Mouse (Mus musculus): ENCODE results near the gene Pam.
"Not testable (repeated sequence)": the region's sequence is repeated elsewhere in the genome, so short reads cannot be mapped to it uniquely, and the experiment has no call there.

The Pam gene

GRCm38 (mm10) chr1:97977521-97977920 is 117.9 kb downstream of the Pam start:
- DNase-seq (ENCODE audit: extremely low read depth, insufficient read length, low spot score) = no peak

- peak; percentile 83 for DNase-seq (ENCODE audit: extremely low read depth, insufficient read length, low spot score)
Observed at GRCm38 (mm10) chr1:97976873-97977473, 118.5 kb downstream of the Pam start.

- DNase-seq (ENCODE audit: extremely low read depth, insufficient read length, low spot score) = no peak
Observed at GRCm38 (mm10) chr1:97976072-97976471, 119.4 kb downstream of the Pam start.

GRCm38 (mm10) chr1:97974968-97975367 is 120.5 kb downstream of the Pam start:
- DNase-seq (ENCODE audit: extremely low read depth, insufficient read length, low spot score) = no peak

DNA sequence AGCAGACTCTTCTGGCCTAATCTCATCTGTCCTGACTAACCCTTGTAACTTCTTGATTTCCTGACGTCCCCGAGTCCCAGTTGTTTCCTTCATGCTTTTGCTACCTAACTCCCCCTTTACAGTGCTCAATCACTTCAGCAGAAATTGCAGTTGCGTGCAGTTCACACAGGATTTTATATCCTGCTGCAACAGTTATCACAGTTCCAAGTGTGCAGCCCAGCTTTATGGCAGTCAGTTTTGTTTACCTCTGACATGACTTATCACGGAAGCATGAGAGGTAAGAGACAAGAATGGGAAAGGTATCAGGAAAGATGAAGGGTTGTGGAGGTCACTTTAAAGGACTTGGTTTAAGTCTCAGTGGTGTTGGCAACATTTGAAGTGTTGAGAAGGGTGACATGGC is 125.7 kb downstream of the Pam start:
- DNase-seq (ENCODE audit: extremely low read depth, insufficient read length, low spot score) = no peak

DNA sequence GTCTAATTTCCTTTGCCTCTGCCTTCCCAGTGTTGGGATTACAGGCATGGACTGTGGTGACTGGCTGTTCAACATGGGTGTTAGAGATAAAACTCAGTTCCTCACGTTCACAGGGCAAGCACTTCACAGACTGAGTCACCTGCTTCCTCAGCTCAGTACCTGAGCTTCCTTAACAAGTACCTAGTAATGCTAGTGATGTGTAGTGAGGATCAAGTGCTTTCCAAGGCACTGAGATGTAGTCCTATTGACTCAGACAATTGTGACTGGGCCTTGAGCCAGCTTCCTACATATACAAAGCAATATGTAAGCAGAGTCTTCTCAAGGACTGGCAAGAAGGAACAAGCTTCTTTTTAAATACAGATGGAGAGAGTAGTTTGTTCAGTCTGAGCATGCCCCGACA is 131.7 kb downstream of the Pam start:
- no peak for DNase-seq (ENCODE audit: extremely low read depth, insufficient read length, low spot score)

DNA sequence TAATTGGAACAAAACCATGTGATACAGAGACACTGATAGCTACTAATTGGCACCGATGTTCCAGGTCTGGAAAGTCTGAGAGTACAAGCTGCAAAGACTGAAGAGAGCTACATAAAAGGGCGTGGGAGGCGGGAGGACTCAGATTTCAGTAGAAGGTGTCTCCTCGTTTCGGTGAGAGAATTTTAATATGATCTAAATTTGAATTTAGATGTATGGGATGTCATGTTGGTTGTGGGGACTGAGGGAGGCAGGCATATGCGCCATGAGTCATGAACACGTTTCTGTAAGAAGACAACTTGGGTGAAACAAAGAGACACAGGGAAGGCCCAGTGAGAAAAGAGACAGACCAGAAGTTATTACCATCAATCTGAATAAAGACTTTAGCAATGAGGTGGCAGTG is 133.3 kb downstream of the Pam start:
- DNase-seq (ENCODE audit: extremely low read depth, insufficient read length, low spot score) = no peak

GRCm38 (mm10) chr1:97960681-97961080 is 134.8 kb downstream of the Pam start:
- no peak for DNase-seq (ENCODE audit: extremely low read depth, insufficient read length, low spot score)

DNA sequence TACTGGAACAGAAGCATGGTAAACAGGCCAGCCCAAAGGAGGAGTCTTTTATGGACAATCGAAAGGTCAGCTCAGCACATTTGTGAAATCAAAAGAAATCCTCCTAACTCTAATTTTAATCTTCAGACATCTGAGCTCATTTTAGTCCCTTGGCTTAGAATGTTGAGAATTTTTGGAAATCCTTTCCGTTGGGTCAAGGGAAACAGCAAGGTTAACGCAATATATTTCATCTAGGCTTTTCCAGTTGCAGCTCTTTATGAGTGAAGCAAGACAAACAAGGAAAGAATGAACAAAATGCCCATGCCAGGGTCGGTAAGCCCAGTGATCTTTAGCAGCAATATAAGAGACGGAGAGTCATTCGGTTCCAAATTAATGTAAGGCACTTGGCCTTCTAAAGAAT is 135.3 kb downstream of the Pam start:
- no peak for DNase-seq (ENCODE audit: extremely low read depth, insufficient read length, low spot score)

DNA sequence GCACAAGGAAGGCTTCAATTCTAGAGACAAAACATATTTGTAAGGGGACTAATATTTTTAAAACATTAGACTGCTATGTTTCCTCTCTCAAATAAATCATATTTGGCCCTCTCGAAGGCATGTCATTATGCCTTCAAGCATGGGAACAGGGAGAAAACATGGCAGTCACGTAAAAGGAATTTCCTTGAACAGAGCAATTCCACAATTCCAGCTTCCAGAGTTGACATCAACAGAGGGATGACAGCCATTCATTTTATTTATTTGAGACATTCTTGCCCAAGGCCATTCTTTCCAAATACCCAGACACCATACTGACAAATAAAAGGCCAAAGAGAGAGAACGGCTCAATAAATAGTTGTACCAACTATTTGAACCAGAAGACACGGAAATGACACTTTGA is 136.7 kb downstream of the Pam start:
- DNase-seq (ENCODE audit: extremely low read depth, insufficient read length, low spot score) = no peak

DNA sequence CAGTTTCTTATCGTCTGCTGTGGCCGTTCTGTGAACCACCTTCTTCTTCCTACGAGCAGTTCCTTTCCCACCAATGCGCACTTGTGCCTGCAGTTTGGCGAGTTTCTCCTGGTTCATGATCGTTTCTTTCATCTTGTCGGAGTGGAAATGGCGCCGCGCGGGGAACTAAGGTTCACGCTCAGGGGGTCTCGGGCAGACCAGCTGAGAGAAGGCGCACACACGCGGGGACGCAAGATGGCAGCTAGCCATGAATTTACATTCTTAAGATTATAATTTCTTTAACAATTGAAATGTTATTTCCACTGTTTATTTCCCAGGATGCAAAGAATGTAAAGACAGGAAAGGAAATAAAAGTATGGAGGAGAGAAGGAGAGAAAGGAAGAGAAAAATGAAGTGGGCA is 146.2 kb downstream of the Pam start:
- DNase-seq (ENCODE audit: extremely low read depth, insufficient read length, low spot score) = not testable (repeated sequence)

DNA sequence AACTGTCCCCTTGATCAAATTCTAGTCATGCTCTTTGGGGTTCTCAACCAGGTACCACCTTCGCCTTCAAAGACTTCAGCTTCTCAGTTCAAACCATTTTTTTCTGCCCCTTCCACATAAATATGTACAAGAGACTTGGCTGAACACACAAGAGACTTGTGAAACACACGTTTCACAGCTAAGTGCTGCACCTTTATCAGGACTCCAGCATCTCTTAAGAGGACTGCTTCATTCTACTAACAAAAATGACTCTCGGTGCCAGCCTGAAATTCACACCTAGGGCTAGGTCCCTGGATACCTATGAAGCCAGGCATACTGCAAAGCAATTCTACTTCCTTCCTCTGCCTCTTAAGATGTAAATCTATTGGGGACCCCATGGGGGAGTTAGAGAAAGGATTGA is 148.3 kb downstream of the Pam start:
- no peak for DNase-seq (ENCODE audit: extremely low read depth, insufficient read length, low spot score)

- DNase-seq (ENCODE audit: extremely low read depth, insufficient read length, low spot score) = no peak
Observed at GRCm38 (mm10) chr1:97943908-97944608, 151.4 kb downstream of the Pam start.

- DNase-seq (ENCODE audit: extremely low read depth, insufficient read length, low spot score) = no peak
Observed at GRCm38 (mm10) chr1:97943402-97943801, 152.0 kb downstream of the Pam start.

- no peak for DNase-seq (ENCODE audit: extremely low read depth, insufficient read length, low spot score)
Observed at GRCm38 (mm10) chr1:97942966-97943365, 152.5 kb downstream of the Pam start.

- no peak for DNase-seq (ENCODE audit: extremely low read depth, insufficient read length, low spot score)
Observed at GRCm38 (mm10) chr1:97938586-97938985, 156.9 kb downstream of the Pam start.

DNA sequence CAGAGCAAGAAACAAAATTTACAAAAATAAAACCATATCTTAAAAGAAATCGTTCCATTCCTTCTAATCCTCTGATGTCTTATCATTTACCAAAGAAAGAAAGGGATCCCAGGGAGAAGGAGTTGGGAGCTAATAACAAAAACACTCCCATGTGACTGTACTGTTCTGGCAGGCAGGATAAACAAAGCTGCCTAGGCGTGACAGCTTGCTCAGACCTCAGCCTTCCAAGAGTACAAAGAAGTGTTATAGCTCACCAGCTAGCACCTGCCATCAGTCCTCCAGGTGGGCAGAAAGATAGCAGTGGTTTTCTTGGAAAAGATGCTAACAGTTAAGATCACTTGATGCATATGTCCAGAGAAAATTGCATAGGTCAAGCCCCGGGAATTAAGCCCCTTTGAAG is 157.4 kb downstream of the Pam start:
- no peak for DNase-seq (ENCODE audit: extremely low read depth, insufficient read length, low spot score)

DNA sequence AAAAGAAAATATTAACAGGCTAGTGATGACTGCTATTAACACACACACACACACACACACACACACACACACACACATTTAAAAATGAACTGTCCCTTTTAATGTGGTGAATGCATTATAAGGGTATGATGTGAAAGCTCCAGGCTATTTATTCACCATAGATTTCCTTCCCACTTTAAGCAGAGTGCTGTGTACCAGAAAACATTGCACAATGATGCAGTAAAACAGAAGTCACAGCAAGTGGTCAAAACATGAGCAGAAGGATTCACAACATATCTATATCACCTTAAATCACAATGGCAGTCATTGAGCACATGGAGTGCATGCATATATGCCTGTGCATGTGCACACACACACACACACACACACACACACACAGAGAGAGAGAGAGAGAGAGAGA is 160.5 kb downstream of the Pam start:
- DNase-seq (ENCODE audit: extremely low read depth, insufficient read length, low spot score) = no peak

DNA sequence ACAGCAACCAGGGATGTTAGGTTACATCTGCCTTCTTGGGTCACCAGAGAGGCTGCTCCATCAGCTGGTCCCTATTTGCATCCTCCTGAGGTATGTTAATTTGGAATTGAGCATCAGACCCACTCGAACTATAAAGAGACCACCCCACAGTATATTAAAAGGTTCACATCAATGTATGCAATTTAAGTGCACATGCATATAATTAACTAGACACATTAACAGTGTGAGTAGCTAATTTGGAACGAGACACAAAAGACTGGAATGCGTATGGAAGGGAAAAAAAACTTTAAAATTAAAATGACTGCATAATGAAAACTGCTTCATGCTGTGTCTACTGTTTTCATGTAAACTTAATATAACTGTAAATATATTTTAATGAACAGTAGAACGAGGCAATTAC is 164.2 kb downstream of the Pam start:
- no peak for DNase-seq (ENCODE audit: extremely low read depth, insufficient read length, low spot score)

GRCm38 (mm10) chr1:97929415-97930028 is 165.9 kb downstream of the Pam start:
- no peak for DNase-seq (ENCODE audit: extremely low read depth, insufficient read length, low spot score)

- DNase-seq (ENCODE audit: extremely low read depth, insufficient read length, low spot score) = no peak
Observed at GRCm38 (mm10) chr1:97926789-97927188, 168.7 kb downstream of the Pam start.

GRCm38 (mm10) chr1:97926017-97926540 is 169.4 kb downstream of the Pam start:
- DNase-seq (ENCODE audit: extremely low read depth, insufficient read length, low spot score) = no peak
